Mouse (Mus musculus) intestine, postnatal 0 days (tissue): ENCODE measurements at regions not wholly inside any gene's neighbourhood (a gene's known extent, or its start where the extent isn't known, plus 50 kb on each side); places are given as distances from the start of the nearest gene placed in this dataset.

Experiments
- ATAC-seq: fragments of 200-750 bp; cut with Nextera tagmentation; 2 replicates; pipeline ENCODE4 v1.8.0; 2017; ENCODE audit warnings: mild to moderate bottlenecking, moderate TSS enrichment, moderate library complexity
- H3K27ac ChIP-seq: fragments of 300-500 bp; sonication (generic); 2 replicates; pipeline ENCODE4 v1.5.1; 2014; ENCODE audit warnings: mild to moderate bottlenecking, low read depth, low read length, moderate library complexity
- H3K27me3 ChIP-seq: fragments of 300-500 bp; sonication (generic); replicated peaks from 2 replicates; pipeline ENCODE4 v1.6.1; 2014; ENCODE audit warnings: low read length, mixed read lengths; ENCODE audit not compliant: control insufficient read depth, insufficient read depth
- H3K36me3 ChIP-seq: fragments of 300-500 bp; sonication (generic); 2 replicates; pipeline ENCODE4 v1.6.1; 2014; ENCODE audit warnings: mild to moderate bottlenecking, moderate library complexity; ENCODE audit not compliant: control insufficient read depth, insufficient read depth
- H3K4me1 ChIP-seq: fragments of 300-500 bp; sonication (generic); replicated peaks from 2 replicates; pipeline ENCODE4 v1.6.1; 2014; ENCODE audit warnings: antibody characterized with exemption, low read length, mixed read lengths; ENCODE audit not compliant: control insufficient read depth, insufficient read depth
- H3K4me2 ChIP-seq: fragments of 300-500 bp; sonication (generic); replicated peaks from 2 replicates; pipeline ENCODE4 v1.6.1; 2014; ENCODE audit warnings: low read depth, mild to moderate bottlenecking, moderate library complexity
- H3K4me3 ChIP-seq: fragments of 300-500 bp; sonication (generic); 2 replicates; pipeline ENCODE4 v1.5.1; 2014; ENCODE audit warnings: low read depth, low read length
- H3K9ac ChIP-seq: fragments of 300-500 bp; sonication (generic); 2 replicates; pipeline ENCODE4 v1.6.1; 2014; ENCODE audit warnings: mild to moderate bottlenecking, low read depth, low read length
- H3K9me3 ChIP-seq: fragments of 300-500 bp; sonication (generic); 2 replicates; pipeline ENCODE4 v1.6.1; 2016; ENCODE audit warnings: mixed run types; ENCODE audit not compliant: control insufficient read depth
- CTCF ChIP-seq: sonication (generic); IDR thresholded peaks from 2 replicates; pipeline ENCODE4 v1.5.1; 2016; ENCODE audit warnings: low read depth, mild to moderate bottlenecking, control low read depth, antibody characterized with exemption, moderate library complexity
- WGBS: fragments of 180-500 bp; shearing (Covaris S2); extraction: QIAGEN DNeasy Blood & Tissue Kit; methylation state at CpG from one replicate; pipeline ENCODE4 v1.1.7; 2014; 5-methylcytosine and 5-hydroxymethylcytosine counted together

- H3K4me1 ChIP-seq: no peaks in the 10 kb centered on the region
- 89% methylated on average over 4 of the region's 4 CpGs for WGBS
- H3K36me3 ChIP-seq: no peaks in the 10 kb centered on the region
- H3K27ac ChIP-seq: no peak overlapping the region
- H3K9me3 ChIP-seq: no peaks in the 10 kb centered on the region
- no peaks in the 10 kb centered on the region for H3K27me3 ChIP-seq
- no peak overlapping the region for H3K4me2 ChIP-seq
- no peak overlapping the region for H3K4me3 ChIP-seq
- H3K9ac ChIP-seq: no peak overlapping the region
- no peak for ATAC-seq
- no peak for TF ChIP-seq CTCF
Observed at GRCm38 (mm10) chr6:100083868-100084477, 203.3 kb downstream of the Rybp start.

GRCm38 (mm10) chr6:100083127-100083526 lies 204.2 kb downstream of the Rybp start:
- H3K27ac ChIP-seq: no peak overlapping the region
- no peaks in the 10 kb centered on the region for H3K27me3 ChIP-seq
- H3K4me1 ChIP-seq: no peaks in the 10 kb centered on the region
- no peak for ATAC-seq
- H3K9ac ChIP-seq: no peak overlapping the region
- no peaks in the 10 kb centered on the region for H3K36me3 ChIP-seq
- H3K9me3 ChIP-seq: no peaks in the 10 kb centered on the region
- no peak overlapping the region for H3K4me3 ChIP-seq
- no peak overlapping the region for H3K4me2 ChIP-seq
- WGBS: 56% methylated on average over 5 of the region's 5 CpGs
- TF ChIP-seq CTCF: no peak

- Histone ChIP-seq H3K4me3 (no peak overlapping the region), H3K9me3 (no peaks in the 10 kb centered on the region), H3K9ac (no peak overlapping the region), H3K4me2 (no peak overlapping the region), H3K36me3 (no peaks in the 10 kb centered on the region), H3K4me1 (no peaks in the 10 kb centered on the region), H3K27me3 (no peaks in the 10 kb centered on the region), H3K27ac (no peak overlapping the region)
- 16% methylated on average over 10 of the region's 10 CpGs for WGBS
- no peak for ATAC-seq
- TF ChIP-seq CTCF: no peak
Observed at GRCm38 (mm10) chr6:100074672-100075335, 212.5 kb downstream of the Rybp start.

GRCm38 (mm10) chr6:100072261-100072968 lies 214.9 kb downstream of the Rybp start:
- H3K27ac ChIP-seq: no peak overlapping the region
- WGBS: 51% methylated on average over 6 of the region's 6 CpGs
- H3K36me3 ChIP-seq: no peaks in the 10 kb centered on the region
- H3K4me3 ChIP-seq: no peak overlapping the region
- H3K4me2 ChIP-seq: no peak overlapping the region
- no peaks in the 10 kb centered on the region for H3K4me1 ChIP-seq
- no peak for TF ChIP-seq CTCF
- ATAC-seq: no peak
- H3K9ac ChIP-seq: no peak overlapping the region
- no peaks in the 10 kb centered on the region for H3K9me3 ChIP-seq
- H3K27me3 ChIP-seq: no peaks in the 10 kb centered on the region

- no peak overlapping the region for H3K9ac ChIP-seq
- no peak overlapping the region for H3K27ac ChIP-seq
- H3K4me1 ChIP-seq: no peaks in the 10 kb centered on the region
- ATAC-seq: no peak
- H3K4me2 ChIP-seq: no peak overlapping the region
- H3K9me3 ChIP-seq: no peaks in the 10 kb centered on the region
- 82% methylated on average over 4 of the region's 4 CpGs for WGBS
- H3K27me3 ChIP-seq: no peaks in the 10 kb centered on the region
- TF ChIP-seq CTCF: no peak
- H3K4me3 ChIP-seq: no peak overlapping the region
- no peaks in the 10 kb centered on the region for H3K36me3 ChIP-seq
Observed at GRCm38 (mm10) chr6:100069151-100069550, 218.1 kb downstream of the Rybp start.

- Histone ChIP-seq H3K27ac (no peak overlapping the region), H3K4me1 (no peaks in the 10 kb centered on the region), H3K9me3 (no peaks in the 10 kb centered on the region), H3K4me3 (no peak overlapping the region), H3K27me3 (no peaks in the 10 kb centered on the region), H3K9ac (no peak overlapping the region), H3K4me2 (no peak overlapping the region), H3K36me3 (no peaks in the 10 kb centered on the region)
- no peak for TF ChIP-seq CTCF
- WGBS: 86% methylated on average over 4 of the region's 4 CpGs
- ATAC-seq: no peak
Observed at GRCm38 (mm10) chr6:100067273-100067672, 220.0 kb downstream of the Rybp start.
